Mouse (Mus musculus) midbrain, embryonic 16.5 days (tissue): ENCODE data around the gene Serpina1a. TPM values are rescaled to one million over a fixed set of nuclear protein-coding genes. Genes with fewer than 3 reads are reported as not detected.
"Not testable (repeated sequence)": the region's sequence is repeated elsewhere in the genome, so short reads cannot be mapped to it uniquely, and the experiment has no call there.

Experiments used
- ATAC-seq: fragments of 200-750 bp; cut with Nextera tagmentation; 2 replicates; pipeline ENCODE4 v1.8.0; 2017; ENCODE audit warnings: moderate TSS enrichment
- H3K27ac ChIP-seq: fragments of 300-500 bp; sonication (generic); 2 replicates; pipeline ENCODE4 v1.5.1; 2014; ENCODE audit warnings: mild to moderate bottlenecking, low read length, mixed read lengths
- H3K27me3 ChIP-seq: fragments of 300-500 bp; sonication (generic); 2 replicates; pipeline ENCODE4 v1.6.1; 2014; ENCODE audit warnings: low read depth, low read length, mixed read lengths; ENCODE audit not compliant: control insufficient read depth, insufficient read depth
- H3K36me3 ChIP-seq: fragments of 300-500 bp; sonication (generic); 2 replicates; pipeline ENCODE4 v1.6.1; 2014; ENCODE audit warnings: mild to moderate bottlenecking, low read length, moderate library complexity, mixed read lengths; ENCODE audit not compliant: control insufficient read depth, insufficient read depth
- H3K4me1 ChIP-seq: fragments of 300-500 bp; sonication (generic); 2 replicates; pipeline ENCODE4 v1.6.1; 2014; ENCODE audit warnings: mild to moderate bottlenecking, low read length, mixed read lengths; ENCODE audit not compliant: control insufficient read depth, insufficient read depth
- H3K4me2 ChIP-seq: fragments of 300-500 bp; sonication (generic); 2 replicates; pipeline ENCODE4 v1.6.1; 2014; ENCODE audit warnings: mild to moderate bottlenecking, low read length, mixed read lengths
- H3K4me3 ChIP-seq: fragments of 300-500 bp; sonication (generic); 2 replicates; pipeline ENCODE4 v1.5.1; 2014; ENCODE audit warnings: low read depth, mild to moderate bottlenecking, low read length, moderate library complexity, mixed read lengths
- H3K9ac ChIP-seq: fragments of 300-500 bp; sonication (generic); 2 replicates; pipeline ENCODE4 v1.6.1; 2014; ENCODE audit warnings: low read depth, low read length, mixed read lengths
- H3K9me3 ChIP-seq: fragments of 300-500 bp; sonication (generic); replicated peaks from 2 replicates; pipeline ENCODE4 v1.6.1; 2014; ENCODE audit warnings: mild to moderate bottlenecking, low read length, mixed read lengths; ENCODE audit not compliant: control insufficient read depth, poor library complexity, severe bottlenecking
- whole genome bisulfite sequencing: fragments of 180-500 bp; shearing (Covaris S2); extraction: QIAGEN DNeasy Blood & Tissue Kit; methylation state at CpG from one replicate; pipeline ENCODE4 v1.1.7; 2014; 5-methylcytosine and 5-hydroxymethylcytosine counted together
- polyA plus RNA-seq: library from polyadenylated mRNA; unstranded; fragments of >200 nt; fragmentation: Nextera tagmentation; extraction: Ambion mirVana; gene quantifications from 2 replicates; pipeline ENCODE4 v1.2.1, GENCODE M21; 2015

The Serpina1a gene
- not detected in 2 replicates for polyA plus RNA-seq

DNA sequence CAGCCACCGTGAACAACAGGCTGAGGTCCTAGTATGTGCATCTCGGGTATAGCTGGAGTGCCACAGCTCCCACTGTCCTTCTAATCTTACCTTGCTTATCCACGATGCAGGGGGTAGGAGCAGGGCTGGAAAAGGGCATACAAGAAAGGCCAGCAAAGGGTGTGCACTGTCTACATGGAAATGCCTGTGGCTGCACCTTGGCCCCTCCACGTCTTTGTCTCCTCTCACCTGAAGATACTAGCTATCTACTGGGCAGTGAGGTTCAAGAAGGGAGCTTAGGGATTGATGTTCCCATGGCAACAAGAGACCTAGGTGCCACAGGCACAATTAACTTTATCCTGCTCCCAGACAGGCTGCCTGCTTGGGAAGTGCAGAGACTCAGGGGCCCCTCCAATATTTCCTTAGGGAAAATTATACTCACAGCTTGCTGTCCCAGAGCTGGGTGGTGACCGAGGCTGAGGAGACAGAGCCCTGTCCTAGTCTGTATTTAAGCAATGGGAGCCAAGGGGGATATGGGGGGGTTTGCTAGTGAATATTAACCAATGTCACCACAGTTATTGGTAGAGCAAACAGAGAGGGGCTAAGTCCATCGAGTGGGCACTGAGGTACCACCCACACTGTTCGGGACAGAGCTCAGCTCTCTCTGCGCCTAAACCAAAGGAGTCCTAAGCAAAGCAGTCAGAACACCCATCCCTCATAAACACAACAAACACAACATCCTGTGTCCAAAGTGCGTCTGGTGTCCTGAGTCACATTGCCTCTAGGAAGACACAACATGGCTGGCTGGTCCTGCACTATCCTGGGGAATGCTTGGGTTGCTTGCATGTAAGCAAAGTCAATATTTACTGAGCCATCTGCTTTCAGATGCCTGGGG, at the start of gene Serpina1a:
Serpina1a (minus strand) TSS at position 462 of the 874 bp plus-strand sequence.
- H3K27me3 ChIP-seq, H3K9me3 ChIP-seq, H3K4me3 ChIP-seq, H3K27ac ChIP-seq, H3K9ac ChIP-seq, H3K4me1 ChIP-seq, ATAC-seq, H3K4me2 ChIP-seq, H3K36me3 ChIP-seq: not testable (repeated sequence)
- 87% methylated on average over 9 of the region's 9 CpGs for WGBS

DNA sequence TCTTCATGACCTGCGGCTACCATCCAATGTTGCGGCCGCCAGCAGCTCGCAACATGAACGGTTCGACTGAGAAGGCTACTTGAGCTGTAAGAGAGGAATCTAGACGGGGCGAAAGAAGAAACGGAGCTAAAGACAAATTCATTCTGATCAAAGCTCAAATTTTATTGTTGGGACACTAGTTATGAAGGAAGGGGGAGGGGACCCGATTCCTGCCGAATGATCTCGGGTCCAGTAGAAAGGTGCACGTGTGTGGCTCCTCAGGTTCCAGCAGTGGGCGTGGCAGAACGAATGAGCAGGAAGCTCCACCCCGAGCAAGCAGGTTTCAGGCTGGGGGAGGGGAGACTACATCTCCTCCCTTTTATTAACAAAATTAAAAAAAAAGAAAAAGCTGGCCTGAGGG, 45.8 kb upstream of the Serpina1a start:
- 98% methylated on average over 10 of the region's 16 CpGs for WGBS
- H3K9me3 ChIP-seq, H3K4me3 ChIP-seq, H3K36me3 ChIP-seq, H3K4me2 ChIP-seq, H3K4me1 ChIP-seq, H3K27ac ChIP-seq, H3K27me3 ChIP-seq, H3K9ac ChIP-seq, ATAC-seq: not testable (repeated sequence)

DNA sequence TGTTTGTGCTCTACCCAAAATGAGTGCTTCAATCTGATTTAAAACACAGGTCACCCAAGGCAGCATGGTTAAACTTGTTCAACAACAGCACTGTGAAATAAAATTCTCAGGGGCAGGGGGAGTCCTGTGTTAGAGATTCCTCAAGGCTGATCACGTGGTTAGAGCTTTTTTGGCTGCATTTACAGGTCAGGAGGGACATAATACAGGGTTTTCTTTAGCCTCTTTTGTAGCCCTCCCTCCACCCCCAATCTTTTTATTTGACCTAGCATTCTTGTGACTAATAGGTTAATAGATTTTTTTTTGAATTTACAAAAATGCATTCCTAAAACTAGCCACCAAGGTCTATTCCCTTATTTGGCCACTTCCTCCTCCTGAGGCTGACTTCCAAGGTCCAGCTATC, 44.4 kb upstream of the Serpina1a start:
- not testable (repeated sequence) for ATAC-seq, H3K27ac ChIP-seq, H3K27me3 ChIP-seq, H3K9ac ChIP-seq, H3K36me3 ChIP-seq, H3K4me2 ChIP-seq, H3K9me3 ChIP-seq, H3K4me1 ChIP-seq, H3K4me3 ChIP-seq
- 23% methylated on average over 1 of the region's 1 CpGs for WGBS

DNA sequence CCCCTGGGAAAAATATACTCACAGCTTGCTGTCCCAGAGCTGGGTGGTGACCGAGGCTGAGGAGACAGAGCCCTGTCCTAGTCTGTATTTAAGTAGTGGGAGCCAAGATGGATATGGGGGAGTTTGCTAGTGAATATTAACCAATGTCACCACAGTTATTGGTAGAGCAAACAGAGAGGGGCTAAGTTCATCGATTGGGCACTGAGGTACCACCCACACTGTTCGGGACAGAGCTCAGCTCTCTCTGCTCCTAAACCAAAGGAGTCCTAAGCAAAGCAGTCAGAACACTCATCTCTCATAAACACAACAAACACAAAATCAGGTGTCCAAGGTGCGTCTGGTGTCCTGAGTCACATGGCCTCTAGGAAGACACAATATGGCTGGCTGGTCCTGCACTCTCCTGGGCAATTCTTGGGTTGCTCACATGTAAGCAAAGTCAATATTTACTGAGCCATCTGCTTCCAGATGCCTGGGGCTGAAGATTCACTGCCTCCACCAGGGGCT, 41.5 kb upstream of the Serpina1a start, which contains the start of gene Serpina1c:
Serpina1c (minus strand) TSS at position 51 of the 504 bp plus-strand sequence.
- not testable (repeated sequence) for H3K9ac ChIP-seq, H3K4me3 ChIP-seq, H3K4me1 ChIP-seq, H3K27me3 ChIP-seq, H3K4me2 ChIP-seq, H3K36me3 ChIP-seq, H3K27ac ChIP-seq, ATAC-seq, H3K9me3 ChIP-seq
- WGBS, result 86% methylated on average over 4 of the region's 4 CpGs

DNA sequence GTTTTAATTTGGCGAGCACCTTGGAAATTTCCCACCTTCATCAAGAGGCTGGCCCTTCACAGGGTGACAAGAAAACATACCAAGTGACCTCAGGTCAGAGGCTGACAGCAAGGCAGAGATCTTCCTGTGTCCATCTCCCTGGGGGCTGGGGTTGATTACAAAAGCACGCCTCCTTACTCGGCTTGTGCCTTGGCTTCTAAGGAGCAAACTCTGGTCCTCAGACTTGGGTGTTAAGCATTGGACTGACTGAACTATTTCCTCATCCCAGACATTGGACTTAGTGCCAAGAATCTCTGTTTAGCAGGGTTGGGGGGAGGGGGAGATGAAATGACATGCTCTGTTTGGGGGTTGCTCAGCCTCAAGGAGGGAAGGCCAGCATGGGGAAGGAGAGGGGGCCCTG, 38.6 kb upstream of the Serpina1a start:
- H3K27me3 ChIP-seq, H3K36me3 ChIP-seq, H3K9ac ChIP-seq, H3K4me2 ChIP-seq, H3K27ac ChIP-seq, ATAC-seq, H3K9me3 ChIP-seq, H3K4me1 ChIP-seq, H3K4me3 ChIP-seq: not testable (repeated sequence)
- WGBS, result 93% methylated on average over 3 of the region's 3 CpGs

DNA sequence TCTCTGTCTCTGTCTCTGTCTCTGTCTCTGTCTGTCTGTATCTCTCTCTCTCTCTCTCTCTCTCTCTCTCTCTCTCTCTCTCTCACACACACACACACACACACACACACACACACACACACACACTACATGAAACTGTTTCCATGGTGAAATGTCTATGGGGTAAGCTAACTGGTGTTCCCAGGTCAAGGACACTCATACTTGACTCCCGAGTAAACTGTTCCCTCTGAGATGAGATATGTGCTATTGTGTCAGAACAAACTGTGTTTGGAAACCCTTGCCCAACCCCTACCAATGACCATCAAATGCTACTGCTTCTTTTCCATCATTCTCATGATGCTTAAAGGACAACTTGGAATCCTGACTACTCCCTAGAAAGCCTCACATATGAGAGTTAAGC, 3.5 kb upstream of the Serpina1a start:
- not testable (repeated sequence) for ATAC-seq

DNA sequence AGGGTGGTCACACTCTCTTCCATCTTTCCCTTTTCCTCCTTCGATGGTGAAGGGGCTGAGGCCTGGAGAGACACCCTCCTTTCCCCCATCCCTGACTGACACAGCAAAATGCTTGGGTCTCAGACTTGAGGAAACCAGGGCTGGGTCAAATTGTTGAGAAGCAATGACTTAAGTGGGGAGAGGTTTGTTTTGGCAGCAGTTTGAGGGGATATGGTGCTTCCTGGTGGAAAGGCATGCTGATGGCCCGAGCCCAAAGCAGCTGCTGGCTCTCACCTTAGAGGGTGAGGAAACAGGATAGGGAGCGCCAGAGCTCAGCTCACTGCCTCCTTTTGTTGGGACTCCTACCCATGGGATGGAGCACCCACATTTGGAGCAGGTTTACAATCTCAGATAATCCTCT, 2.4 kb downstream of the Serpina1a start:
- no peak overlapping the region for H3K27ac ChIP-seq
- H3K4me3 ChIP-seq, result no peak overlapping the region
- WGBS, result 85% methylated on average over 3 of the region's 3 CpGs
- H3K9ac ChIP-seq, result no peak overlapping the region
- H3K27me3 ChIP-seq, result no peaks in the 10 kb centered on the region
- ATAC-seq, result no peak
- H3K9me3 ChIP-seq, result no peaks in the 10 kb centered on the region; the same call in 1 of the 2 replicates
- no peaks in the 10 kb centered on the region for H3K36me3 ChIP-seq
- H3K4me1 ChIP-seq, result no peaks in the 10 kb centered on the region
- no peak overlapping the region for H3K4me2 ChIP-seq

More for the DNA sequence above, 3.5 kb upstream of the Serpina1a start:
- H3K9me3 ChIP-seq, H3K27me3 ChIP-seq, H3K4me2 ChIP-seq, H3K4me1 ChIP-seq, H3K4me3 ChIP-seq, H3K9ac ChIP-seq, H3K36me3 ChIP-seq, H3K27ac ChIP-seq: not testable (repeated sequence)
- WGBS, result 87% methylated on average over 1 of the region's 1 CpGs

DNA sequence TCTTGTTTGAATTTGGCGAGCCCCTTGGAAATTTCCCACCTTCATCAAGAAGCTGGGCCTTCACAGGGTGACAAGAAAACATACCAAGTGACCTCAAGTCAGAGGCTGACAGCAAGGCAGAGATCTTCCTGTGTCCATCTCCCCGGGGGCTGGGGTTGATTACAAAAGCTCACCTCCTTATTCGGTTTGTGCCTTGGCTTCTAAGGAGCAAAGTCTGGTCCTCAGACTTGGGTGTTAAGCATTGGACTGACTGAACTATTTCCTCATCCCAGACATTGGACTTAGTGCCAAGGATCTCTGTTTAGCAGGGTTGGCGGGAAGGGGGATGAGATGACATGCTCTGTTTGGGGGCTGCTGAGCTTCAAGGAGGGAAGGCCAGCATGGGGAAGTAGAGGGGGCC, 2.8 kb downstream of the Serpina1a start:
- ATAC-seq, H3K9me3 ChIP-seq, H3K27ac ChIP-seq, H3K4me3 ChIP-seq, H3K36me3 ChIP-seq, H3K9ac ChIP-seq, H3K4me1 ChIP-seq, H3K4me2 ChIP-seq, H3K27me3 ChIP-seq: not testable (repeated sequence)
- WGBS, result 82% methylated on average over 3 of the region's 4 CpGs

DNA sequence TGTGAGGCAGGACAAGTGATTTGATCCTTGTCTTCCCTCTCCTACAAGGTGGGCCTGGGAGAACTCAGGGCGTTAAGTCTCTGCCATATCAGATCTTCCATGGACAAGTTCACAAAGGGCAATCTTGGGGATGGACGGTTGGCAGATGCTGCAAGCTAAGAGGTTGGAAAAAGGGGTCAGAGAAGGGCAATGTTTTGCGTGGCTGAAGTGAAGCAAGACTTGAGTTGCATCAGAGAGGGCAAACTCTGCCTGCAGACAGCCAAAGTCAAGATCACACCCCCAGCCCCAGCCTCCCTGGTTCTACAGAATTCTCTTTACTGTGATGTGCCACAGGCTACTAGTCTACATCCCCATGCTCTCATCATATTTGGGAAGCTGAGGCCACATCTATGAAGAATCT, 3.8 kb downstream of the Serpina1a start:
- not testable (repeated sequence) for H3K4me3 ChIP-seq, H3K9ac ChIP-seq, H3K27ac ChIP-seq, H3K4me2 ChIP-seq, H3K36me3 ChIP-seq, ATAC-seq, H3K4me1 ChIP-seq, H3K9me3 ChIP-seq, H3K27me3 ChIP-seq
- WGBS, result 81% methylated on average over 3 of the region's 3 CpGs
